8 mouse cellular contexts compared by ENCODE assay signal in the genomic region with DNA sequence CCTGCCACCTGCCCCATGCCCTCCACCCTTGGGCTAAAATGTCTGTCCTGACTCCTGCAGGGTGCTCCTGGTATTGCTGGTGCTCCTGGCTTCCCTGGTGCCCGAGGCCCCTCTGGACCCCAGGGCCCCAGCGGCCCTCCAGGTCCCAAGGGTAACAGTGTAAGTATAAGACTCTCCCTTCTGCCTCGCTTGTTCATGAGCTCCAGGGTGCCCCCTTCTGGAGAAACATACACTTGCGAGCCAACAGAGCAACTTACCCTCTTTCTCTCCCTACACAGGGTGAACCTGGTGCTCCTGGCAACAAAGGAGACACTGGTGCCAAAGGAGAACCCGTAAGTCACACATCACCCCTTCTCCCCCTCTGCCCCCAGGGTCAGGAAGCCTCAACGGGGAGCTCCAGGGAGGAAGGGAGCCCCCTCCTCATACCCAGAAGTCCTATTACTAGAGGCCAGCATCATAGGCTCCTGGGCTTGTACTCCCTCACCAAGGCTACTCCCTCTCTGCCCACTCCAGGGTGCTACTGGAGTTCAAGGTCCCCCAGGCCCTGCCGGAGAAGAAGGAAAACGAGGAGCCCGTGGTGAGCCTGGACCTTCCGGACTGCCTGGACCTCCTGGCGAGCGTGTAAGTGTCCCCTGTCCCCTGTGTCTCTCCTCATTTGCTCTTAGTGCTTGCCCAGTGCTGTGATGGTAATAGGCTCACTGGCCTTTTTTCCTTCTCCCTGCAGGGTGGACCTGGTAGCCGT. TPM values are rescaled to one million over a fixed set of nuclear protein-coding genes. Genes with fewer than 3 reads are reported as not detected.
A peak's percentile ranks its signal among the peaks of the same experiment; 100 is the strongest.
DNase-seq lines count a peak whose midpoint lies in the region; ATAC-seq and TF ChIP-seq lines count a peak whose summit lies in the region.

No protein-coding gene starts in this region.

- H3K27me3 ChIP-seq in heart, embryonic 12.5 days (replicated peaks) = peaks cover 64% of the 10 kb centered on the region
- H3K27me3 ChIP-seq in E14TG2a.4 (ENCODE audit: insufficient read depth, low read length) = peaks cover 94% of the 10 kb centered on the region
- H3K27me3 ChIP-seq in heart, postnatal 0 days (ENCODE audit: control insufficient read depth, insufficient read depth, low read length) = peaks cover 26% of the 10 kb centered on the region
- H3K27me3 ChIP-seq in liver, embryonic 12.5 days (replicated peaks) = peaks cover 98% of the 10 kb centered on the region
- no peaks in the 10 kb centered on the region for H3K27me3 ChIP-seq in splenic B cell, adult 2 months (ENCODE audit: control insufficient read depth, insufficient read depth, low read length, poor library complexity, severe bottlenecking)

- H3K27ac ChIP-seq in heart, embryonic 12.5 days (ENCODE audit: poor library complexity, severe bottlenecking) = 0 out of 2 replicates have a peak overlapping the region, but pooled peaks have one; percentile 9
- H3K27ac ChIP-seq in heart, postnatal 0 days (ENCODE audit: low read depth) = no peak overlapping the region; the same call in 1 of the 2 replicates
- H3K27ac ChIP-seq in liver, embryonic 12.5 days = 0 out of 2 replicates have a peak overlapping the region, but pooled peaks have one; percentile 19

- DNase-seq in heart, postnatal 25 days (ENCODE audit: low spot score) = no peak
- DNase-seq in brain, embryonic 14.5 days (ENCODE audit: low read depth) = no peak
- no peak for DNase-seq in heart, postnatal 0 days (ENCODE audit: low spot score)
- peak; percentile 60 for DNase-seq in splenic B cell, adult 2 months (ENCODE audit: low read depth, low spot score)
- DNase-seq in right cerebral cortex, postnatal 36 days (ENCODE audit: low spot score in 2 of 2) = no peak

- no peak for TF ChIP-seq POLR2A in brain, embryonic 14.5 days (IDR thresholded peaks at IDR 0.05; ENCODE audit: borderline replicate concordance, extremely low read depth, insufficient read depth, insufficient read length, poor library complexity, severe bottlenecking)

- ATAC-seq in heart, embryonic 12.5 days (ENCODE audit: insufficient number of reproducible peaks, low FRiP score) = peak; percentile 23; the same call in 1 of the 2 replicates
- ATAC-seq in heart, postnatal 0 days (ENCODE audit: insufficient read depth, low read depth) = no peak
- ATAC-seq in liver, embryonic 12.5 days = no peak

- H3K9me3 ChIP-seq in heart, embryonic 12.5 days (replicated peaks) = no peaks in the 10 kb centered on the region
- no peaks in the 10 kb centered on the region for H3K9me3 ChIP-seq in E14TG2a.4 (ENCODE audit: low read length)
- no peaks in the 10 kb centered on the region for H3K9me3 ChIP-seq in heart, postnatal 0 days (replicated peaks; ENCODE audit: control insufficient read depth, low read length)
- H3K9me3 ChIP-seq in liver, embryonic 12.5 days (replicated peaks) = no peaks in the 10 kb centered on the region

- WGBS in heart, embryonic 12.5 days = 43% methylated on average over 13 of the region's 13 CpGs
- 44% methylated on average over 12 of the region's 13 CpGs for WGBS in heart, postnatal 0 days
- WGBS in liver, embryonic 12.5 days (ENCODE audit: insufficient replicate concordance) = 32% methylated on average over 13 of the region's 13 CpGs

- intact Hi-C loops in heart, postnatal 25 days (cut with DNase I) = no loop called here

- peaks cover 6% of the 10 kb centered on the region; the same call in 1 of the 2 replicates for H3K4me1 ChIP-seq in heart, embryonic 12.5 days (replicated peaks)
- H3K4me1 ChIP-seq in E14TG2a.4 (replicated peaks; ENCODE audit: low read depth, low read length) = peaks cover 9% of the 10 kb centered on the region
- H3K4me1 ChIP-seq in heart, postnatal 0 days (ENCODE audit: control insufficient read depth, insufficient read depth) = peaks cover 4% of the 10 kb centered on the region; the same call in 1 of the 2 replicates
- H3K4me1 ChIP-seq in liver, embryonic 12.5 days = peaks cover 5% of the 10 kb centered on the region

- H3K4me3 ChIP-seq in heart, embryonic 12.5 days = no peak overlapping the region
- no peak overlapping the region for H3K4me3 ChIP-seq in E14TG2a.4 (replicated peaks; ENCODE audit: low read length)
- H3K4me3 ChIP-seq in heart, postnatal 0 days (ENCODE audit: low read depth, low read length) = no peak overlapping the region
- no peak overlapping the region for H3K4me3 ChIP-seq in liver, embryonic 12.5 days

- H3K36me3 ChIP-seq in heart, embryonic 12.5 days = peaks cover 25% of the 10 kb centered on the region
- no peaks in the 10 kb centered on the region for H3K36me3 ChIP-seq in E14TG2a.4 (ENCODE audit: insufficient read depth, low read length)
- H3K36me3 ChIP-seq in heart, postnatal 0 days (replicated peaks; ENCODE audit: control insufficient read depth, insufficient read depth, low read length) = no peaks in the 10 kb centered on the region
- no peaks in the 10 kb centered on the region for H3K36me3 ChIP-seq in liver, embryonic 12.5 days
- H3K36me3 ChIP-seq in splenic B cell, adult 2 months (ENCODE audit: control insufficient read depth, insufficient read depth, low read length, poor library complexity, severe bottlenecking) = no peaks in the 10 kb centered on the region

- TF ChIP-seq EP300 in heart, postnatal 0 days (IDR thresholded peaks at IDR 0.05; ENCODE audit: low read depth) = no peak

- H3K9ac ChIP-seq in heart, embryonic 12.5 days = no peak overlapping the region
- no peak overlapping the region for H3K9ac ChIP-seq in heart, postnatal 0 days (replicated peaks; ENCODE audit: low read depth, low read length)
- no peak overlapping the region for H3K9ac ChIP-seq in liver, embryonic 12.5 days

- TF ChIP-seq CTCF in E14TG2a.4 (conservative IDR thresholded peaks at IDR 0.05; ENCODE audit: low read length) = peak; percentile 54
- peak; percentile 49 for TF ChIP-seq CTCF in brain, embryonic 14.5 days (IDR thresholded peaks at IDR 0.05; ENCODE audit: borderline replicate concordance, extremely low read depth, insufficient read depth, insufficient read length)
- peak; percentile 44 for TF ChIP-seq CTCF in heart, postnatal 0 days (IDR thresholded peaks at IDR 0.05; ENCODE audit: low read depth)

- no peak overlapping the region for H3K4me2 ChIP-seq in heart, embryonic 12.5 days
- H3K4me2 ChIP-seq in heart, postnatal 0 days (ENCODE audit: low read depth, low read length) = no peak overlapping the region
- H3K4me2 ChIP-seq in liver, embryonic 12.5 days = no peak overlapping the region

RNA-seq across cellular contexts. Expression of a gene that starts 6.4 kb away (rescaled TPM):
- 404 and 446 TPM in 2 replicates for polyA plus RNA-seq in heart, embryonic 12.5 days (2016; fragmentation: Nextera tagmentation; extraction: Ambion mirVana)
- 100 to 1,000 TPM; 182 to 211 TPM for total RNA-seq in heart, postnatal 25 days (2021)
- polyA plus RNA-seq in brain, embryonic 14.5 days (2012; rRNA removed) = 44.1 and 192 TPM in 2 replicates
- total RNA-seq in heart, postnatal 0 days (2014; rRNA removed; ENCODE audit: low replicate concordance) = 263 and 322 TPM in 2 replicates
- 334 and 345 TPM in 2 replicates for polyA plus RNA-seq in heart, postnatal 0 days (2015; fragmentation: Nextera tagmentation; extraction: Ambion mirVana)
- 135 and 153 TPM in 2 replicates for polyA plus RNA-seq in liver, embryonic 12.5 days (2016; fragmentation: Nextera tagmentation; extraction: Ambion mirVana)

RNA-seq across cellular contexts. Expression of a gene that starts 24.9 kb away (rescaled TPM):
- 0.30 TPM in 1 of 2 replicates, not detected in the other for polyA plus RNA-seq in heart, embryonic 12.5 days (2016; fragmentation: Nextera tagmentation; extraction: Ambion mirVana)
- total RNA-seq in heart, postnatal 25 days (2021) = not detected
- polyA plus RNA-seq in brain, embryonic 14.5 days (2012; rRNA removed) = 0.09 TPM in 1 of 2 replicates, not detected in the other
- total RNA-seq in heart, postnatal 0 days (2014; rRNA removed; ENCODE audit: low replicate concordance) = not detected in 2 replicates
- polyA plus RNA-seq in heart, postnatal 0 days (2015; fragmentation: Nextera tagmentation; extraction: Ambion mirVana) = 0.27 TPM in 1 of 2 replicates, not detected in the other
- not detected in 2 replicates for polyA plus RNA-seq in liver, embryonic 12.5 days (2016; fragmentation: Nextera tagmentation; extraction: Ambion mirVana)

RNA-seq across cellular contexts. Expression of a gene that starts 33.7 kb away (rescaled TPM):
- polyA plus RNA-seq in heart, embryonic 12.5 days (2016; fragmentation: Nextera tagmentation; extraction: Ambion mirVana) = 20.6 and 26.6 TPM in 2 replicates
- total RNA-seq in heart, postnatal 25 days (2021) = 100 to 1,000 TPM; 142 to 163 TPM
- 0.25 and 0.73 TPM in 2 replicates for polyA plus RNA-seq in brain, embryonic 14.5 days (2012; rRNA removed)
- 47.5 and 313 TPM in 2 replicates for total RNA-seq in heart, postnatal 0 days (2014; rRNA removed; ENCODE audit: low replicate concordance)
- 62.2 and 62.4 TPM in 2 replicates for polyA plus RNA-seq in heart, postnatal 0 days (2015; fragmentation: Nextera tagmentation; extraction: Ambion mirVana)
- 0.17 TPM in 1 of 2 replicates, not detected in the other for polyA plus RNA-seq in liver, embryonic 12.5 days (2016; fragmentation: Nextera tagmentation; extraction: Ambion mirVana)

RNA-seq across cellular contexts. Expression of a gene that starts 48.4 kb away (rescaled TPM):
- polyA plus RNA-seq in heart, embryonic 12.5 days (2016; fragmentation: Nextera tagmentation; extraction: Ambion mirVana) = 10.4 and 12.2 TPM in 2 replicates
- 10 to 100 TPM; 45.5 to 52.6 TPM for total RNA-seq in heart, postnatal 25 days (2021)
- 37.9 and 81.2 TPM in 2 replicates for polyA plus RNA-seq in brain, embryonic 14.5 days (2012; rRNA removed)
- 27.6 and 38.6 TPM in 2 replicates for total RNA-seq in heart, postnatal 0 days (2014; rRNA removed; ENCODE audit: low replicate concordance)
- polyA plus RNA-seq in heart, postnatal 0 days (2015; fragmentation: Nextera tagmentation; extraction: Ambion mirVana) = 4.5 and 4.7 TPM in 2 replicates
- polyA plus RNA-seq in liver, embryonic 12.5 days (2016; fragmentation: Nextera tagmentation; extraction: Ambion mirVana) = 13.4 and 14.1 TPM in 2 replicates

Comparison
In these comparisons a context has a peak if more than half of its experiments do, and no peak if none do; other contexts are left out.
1. RNA of a gene that starts 33.7 kb away (polyA plus RNA-seq): 62.2 to 62.4 TPM in heart, postnatal 0 days and 20.6 to 26.6 TPM in heart, embryonic 12.5 days; 0.25 to 0.73 TPM in brain, embryonic 14.5 days and 0.17 TPM in liver, embryonic 12.5 days; every median in the first group is over 10 times any median in the second.
2. Peak in every context shown above with its lines, with median percentiles within 50 percentile points of each other: CTCF ChIP-seq.